Comparison of ENCODE assay signal across 8 mouse cellular contexts in the genomic region with DNA sequence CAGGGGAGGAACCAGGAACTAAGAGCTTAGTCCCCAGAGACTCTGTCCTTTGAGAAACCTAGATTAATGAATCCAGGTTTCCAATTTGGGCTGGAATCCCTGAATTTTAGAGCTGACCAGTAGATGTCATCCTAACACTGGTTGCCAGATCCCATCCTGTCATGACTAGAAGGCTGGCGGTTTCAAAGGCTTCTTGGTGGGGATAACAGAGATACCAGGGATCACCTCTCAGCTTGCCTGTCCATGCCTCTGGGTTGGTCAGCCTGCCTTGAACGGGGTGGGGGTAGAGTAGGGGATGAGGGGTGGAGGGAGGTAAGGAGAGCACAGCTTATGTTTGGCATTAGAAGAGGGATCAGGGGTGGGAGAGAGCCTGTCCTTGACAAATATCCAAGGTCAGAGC. TPM values are rescaled to one million over a fixed set of nuclear protein-coding genes. Genes with fewer than 3 reads are reported as not detected.
DNase-seq lines count a peak whose midpoint lies in the region; ATAC-seq and TF ChIP-seq lines count a peak whose summit lies in the region.
"Had no signal": no experiment of that assay in that cellular context is flagged by ENCODE, and none has a peak within 500 bp of the region (broad histone marks: within the 10 kb centered on the region; RNA-seq: fewer than 3 reads in every experiment).

No protein-coding gene starts in this region.

- no peaks in the 10 kb centered on the region for H3K36me3 ChIP-seq in hindbrain, embryonic 11.5 days (ENCODE audit: control insufficient read depth, insufficient read depth, low read length)
- no peaks in the 10 kb centered on the region for H3K36me3 ChIP-seq in hindbrain, embryonic 10.5 days
- H3K36me3 ChIP-seq in midbrain, postnatal 0 days (ENCODE audit: insufficient read depth, low read length), result no peaks in the 10 kb centered on the region
- H3K36me3 ChIP-seq in midbrain, embryonic 11.5 days (ENCODE audit: control insufficient read depth, insufficient read depth, low read length), result no peaks in the 10 kb centered on the region

- TF ChIP-seq CTCF in midbrain, postnatal 0 days (IDR thresholded peaks at IDR 0.05), result peak; percentile 91

- no peak for ATAC-seq in hindbrain, embryonic 11.5 days (ENCODE audit: low FRiP score)
- ATAC-seq in midbrain, postnatal 0 days (ENCODE audit: low FRiP score), result 0 out of 2 replicates have a peak, but pooled peaks have one; percentile 56
- ATAC-seq in midbrain, embryonic 11.5 days (ENCODE audit: low FRiP score), result no peak

- peak; percentile 12 for DNase-seq in hindbrain, embryonic 11.5 days (ENCODE audit: low spot score)
- DNase-seq in hindbrain, embryonic 10.5 days (ENCODE audit: low spot score), result no peak
- DNase-seq in midbrain, postnatal 0 days (ENCODE audit: low spot score), result peak; percentile 85
- DNase-seq in midbrain, embryonic 11.5 days (ENCODE audit: low spot score, missing footprints), result no peak
- DNase-seq in embryo, embryonic 10.5 days (ENCODE audit: low spot score), result peak; percentile 35
- DNase-seq in telencephalon, adult 2 months (ENCODE audit: low read depth, low spot score), result peak; percentile 17
- DNase-seq in spleen, postnatal 4 days (ENCODE audit: low spot score in 2 of 2), result no peak

- H3K4me3 ChIP-seq in hindbrain, embryonic 11.5 days (ENCODE audit: low read depth, low read length), result no peak overlapping the region
- H3K4me3 ChIP-seq in hindbrain, embryonic 10.5 days, result no peak overlapping the region
- no peak overlapping the region for H3K4me3 ChIP-seq in midbrain, postnatal 0 days (ENCODE audit: low read depth, low read length)
- H3K4me3 ChIP-seq in midbrain, embryonic 11.5 days (ENCODE audit: low read depth, low read length), result no peak overlapping the region

- no peak overlapping the region for H3K4me2 ChIP-seq in hindbrain, embryonic 11.5 days (replicated peaks; ENCODE audit: low read depth, low read length)
- H3K4me2 ChIP-seq in midbrain, postnatal 0 days (ENCODE audit: low read depth, low read length, poor library complexity, severe bottlenecking), result no peak overlapping the region
- no peak overlapping the region for H3K4me2 ChIP-seq in midbrain, embryonic 11.5 days

- H3K27me3 ChIP-seq in hindbrain, embryonic 11.5 days (ENCODE audit: control insufficient read depth, insufficient read depth, low read length), result no peaks in the 10 kb centered on the region
- H3K27me3 ChIP-seq in hindbrain, embryonic 10.5 days (ENCODE audit: insufficient read depth, poor library complexity, severe bottlenecking), result no peaks in the 10 kb centered on the region
- no peaks in the 10 kb centered on the region for H3K27me3 ChIP-seq in midbrain, postnatal 0 days (ENCODE audit: insufficient read depth, low read length)
- H3K27me3 ChIP-seq in midbrain, embryonic 11.5 days (ENCODE audit: control insufficient read depth, insufficient read depth, low read length), result no peaks in the 10 kb centered on the region

- H3K4me1 ChIP-seq in hindbrain, embryonic 11.5 days (replicated peaks; ENCODE audit: control insufficient read depth, insufficient read depth, low read length), result no peaks in the 10 kb centered on the region
- peaks cover 3% of the 10 kb centered on the region; the same call in 1 of the 2 replicates for H3K4me1 ChIP-seq in hindbrain, embryonic 10.5 days (replicated peaks)
- no peaks in the 10 kb centered on the region for H3K4me1 ChIP-seq in midbrain, postnatal 0 days (ENCODE audit: insufficient read depth, low read length)
- H3K4me1 ChIP-seq in midbrain, embryonic 11.5 days (ENCODE audit: control insufficient read depth, insufficient read depth, low read length), result no peaks in the 10 kb centered on the region

- 33% methylated on average over 2 of the region's 2 CpGs for WGBS in hindbrain, embryonic 11.5 days
- WGBS in hindbrain, embryonic 10.5 days, result 30% methylated on average over 2 of the region's 2 CpGs
- WGBS in midbrain, postnatal 0 days, result 11% methylated on average over 2 of the region's 2 CpGs
- 25% methylated on average over 2 of the region's 2 CpGs for WGBS in midbrain, embryonic 11.5 days

- H3K9ac ChIP-seq in hindbrain, embryonic 11.5 days (ENCODE audit: low read depth, low read length), result no peak overlapping the region
- no peak overlapping the region for H3K9ac ChIP-seq in midbrain, postnatal 0 days (replicated peaks; ENCODE audit: low read length, poor library complexity, severe bottlenecking)
- no peak overlapping the region for H3K9ac ChIP-seq in midbrain, embryonic 11.5 days (ENCODE audit: low read length)

- H3K9me3 ChIP-seq in hindbrain, embryonic 11.5 days (ENCODE audit: control insufficient read depth, low read length), result no peaks in the 10 kb centered on the region
- H3K9me3 ChIP-seq in hindbrain, embryonic 10.5 days, result no peaks in the 10 kb centered on the region
- no peaks in the 10 kb centered on the region for H3K9me3 ChIP-seq in midbrain, postnatal 0 days (ENCODE audit: low read length)
- no peaks in the 10 kb centered on the region for H3K9me3 ChIP-seq in midbrain, embryonic 11.5 days (ENCODE audit: control insufficient read depth, low read length)

- no peak overlapping the region for H3K27ac ChIP-seq in hindbrain, embryonic 11.5 days (ENCODE audit: low read depth, low read length)
- no peak overlapping the region for H3K27ac ChIP-seq in hindbrain, embryonic 10.5 days
- H3K27ac ChIP-seq in midbrain, postnatal 0 days (ENCODE audit: low read depth, low read length), result no peak overlapping the region
- no peak overlapping the region for H3K27ac ChIP-seq in midbrain, embryonic 11.5 days (ENCODE audit: low read depth, low read length)

RNA-seq across cellular contexts. Expression of gene Gm498, which starts 34.0 kb away (rescaled TPM):
- not detected in 2 replicates for polyA plus RNA-seq in hindbrain, embryonic 11.5 days (2014; fragmentation: Nextera tagmentation; extraction: Ambion mirVana)
- polyA plus RNA-seq in hindbrain, embryonic 10.5 days (2016; fragmentation: Nextera tagmentation; extraction: Ambion mirVana), result not detected in 2 replicates
- not detected in 2 replicates for total RNA-seq in midbrain, postnatal 0 days (2014; rRNA removed)
- polyA plus RNA-seq in midbrain, postnatal 0 days (2015; fragmentation: Nextera tagmentation; extraction: Ambion mirVana), result not detected in 2 replicates
- polyA plus RNA-seq in midbrain, embryonic 11.5 days (2014; fragmentation: Nextera tagmentation; extraction: Ambion mirVana), result not detected in 2 replicates
- polyA plus RNA-seq: large intestine, adult 2 months had no signal

Comparison
In these comparisons a context has a peak if more than half of its experiments do, and no peak if none do; other contexts are left out.
1. DNase-seq: peak in hindbrain, embryonic 11.5 days (single experiment), midbrain, postnatal 0 days (single experiment), embryo, embryonic 10.5 days (single experiment) and telencephalon, adult 2 months (single experiment); none in hindbrain, embryonic 10.5 days (single experiment), midbrain, embryonic 11.5 days (single experiment) and spleen, postnatal 4 days (0 of 2).